Mouse (Mus musculus) heart, adult 2 months (tissue): ENCODE data around the gene Fam214b. TPM values are rescaled to one million over a fixed set of nuclear protein-coding genes. Genes with fewer than 3 reads are reported as not detected.

ENCODE experiments used
- DNase-seq, 2 experiments: peaks; one replicate each; pipeline ENCODE4 v3.0.0; 2021
- H3K27ac ChIP-seq: fragments of 200-600 bp; 2 replicates; pipeline ENCODE4 v1.8.1; 2022
- H3K27me3 ChIP-seq: fragments of 200-500 bp; 2 replicates; pipeline ENCODE4 v1.6.1; 2012; ENCODE audit warnings: mild to moderate bottlenecking, low read length, inconsistent platforms, mixed read lengths; ENCODE audit not compliant: control insufficient read depth, insufficient read depth
- H3K36me3 ChIP-seq: fragments of 200-500 bp; 2 replicates; pipeline ENCODE4 v1.6.1; 2012; ENCODE audit warnings: low read length, inconsistent platforms; ENCODE audit not compliant: control insufficient read depth, insufficient read depth
- H3K4me1 ChIP-seq: fragments of 200-500 bp; 2 replicates; pipeline ENCODE4 v1.6.1; 2011; ENCODE audit warnings: low read length; ENCODE audit not compliant: control insufficient read depth, insufficient read depth
- H3K4me3 ChIP-seq: fragments of 200-600 bp; 2 replicates; pipeline ENCODE4 v1.8.1; 2022
- H3K79me2 ChIP-seq: fragments of 200-500 bp; replicated peaks from 2 replicates; pipeline ENCODE4 v1.6.1; 2012; ENCODE audit warnings: mild to moderate bottlenecking, inconsistent platforms, low read length, moderate library complexity, mixed read lengths; ENCODE audit not compliant: control insufficient read depth, insufficient read depth
- H3K9ac ChIP-seq: fragments of 200-500 bp; 2 replicates; pipeline ENCODE4 v1.6.1; 2012; ENCODE audit warnings: low read depth, mild to moderate bottlenecking, control low read depth, inconsistent platforms, low read length, mixed read lengths
- CTCF ChIP-seq: fragments of 200-600 bp; IDR thresholded peaks from 2 replicates; pipeline ENCODE4 v1.8.1; 2022; ENCODE audit warnings: antibody characterized with exemption, mild to moderate bottlenecking, moderate library complexity
- EP300 ChIP-seq: fragments of 200-500 bp; IDR thresholded peaks from 2 replicates; pipeline ENCODE4 v1.6.1; 2011; ENCODE audit warnings: low read depth, low read length, control low read depth; ENCODE audit not compliant: insufficient read depth
- POLR2A ChIP-seq: fragments of 200-500 bp; IDR thresholded peaks from 2 replicates; pipeline ENCODE4 v1.6.1; 2011; ENCODE audit warnings: mild to moderate bottlenecking, low read depth, low read length, control low read depth; ENCODE audit not compliant: insufficient read depth
- WGBS: fragments of 180-500 bp; shearing (Covaris S2); methylation state at CpG from one replicate; pipeline ENCODE4 v1.1.7; 2018; 5-methylcytosine and 5-hydroxymethylcytosine counted together
- intact Hi-C: fragments of 180-260 bp; cut with DNase I; formaldehyde crosslinking; loops from one replicate; pipeline ENCODE4 v1.15.1; 2025
- long read RNA-seq: library from polyadenylated mRNA; stranded (forward); transcript quantifications from one replicate; pipeline ENCODE4 v2.0.0, GENCODE M21; 2021
- polyA plus RNA-seq: library from polyadenylated mRNA; depleted of rRNA; stranded (reverse); fragments of >200 nt; gene quantifications from 2 replicates; pipeline ENCODE4 v1.2.3, GENCODE M21; 2012; rRNA removed
- total RNA-seq, 2 experiments: library from RNA; stranded (reverse); gene quantifications; 2 replicates each; pipeline ENCODE4 v1.2.3; 2021

The Fam214b gene
- total RNA-seq (10 to 100 TPM; 26.3 to 33.1 TPM), polyA plus RNA-seq (19.6 and 21.3 TPM in 2 replicates)
- long read RNA-seq, partial matches to known transcripts: 6 of 22 reads
- long read RNA-seq, other reads (novel, unspliced or antisense): 6 of 22 reads

DNA sequence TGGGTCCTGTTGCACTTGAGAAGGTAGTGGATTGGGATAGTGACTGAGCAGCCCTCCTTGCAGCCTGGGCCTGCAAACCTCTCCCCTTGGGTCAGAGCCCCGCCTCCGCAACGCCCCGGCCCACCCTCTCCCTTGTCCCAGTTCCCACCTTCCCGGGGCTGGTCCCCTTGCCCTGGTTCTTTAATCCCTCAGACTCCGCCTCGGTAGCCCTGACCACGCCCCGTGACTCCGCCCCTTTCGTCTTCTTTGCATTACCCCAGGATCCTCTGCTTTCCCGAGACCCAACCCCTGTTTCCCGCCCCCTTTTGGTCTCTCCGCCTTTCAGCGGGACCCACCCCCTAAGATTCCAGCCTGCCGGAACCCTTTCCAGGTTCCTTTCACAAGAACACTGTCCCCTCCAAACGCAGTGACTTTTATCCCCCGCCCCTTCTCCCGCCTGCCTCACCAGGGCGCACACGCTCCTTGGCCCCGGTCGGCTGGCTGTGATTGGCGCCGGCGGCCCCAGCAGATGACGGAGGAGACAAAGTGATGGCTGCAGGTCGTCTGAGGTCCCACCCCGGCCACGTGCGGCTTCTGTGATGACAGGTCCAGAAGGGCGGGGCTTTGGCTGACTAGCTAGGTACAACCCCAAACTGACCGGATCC lies at the start of gene Fam214b:
Gene Fam214b, minus strand, starts transcription at position 562 of the 644 bp plus-strand sequence.
- Histone ChIP-seq H3K79me2 (no peaks in the 10 kb centered on the region), H3K36me3 (no peaks in the 10 kb centered on the region), H3K9ac (peak within 1 kb of the TSS; percentile 60), H3K27me3 (no peaks in the 10 kb centered on the region), H3K4me3 (peak within 1 kb of the TSS; percentile 71), H3K4me1 (peaks cover 5% of the 10 kb centered on the region), H3K27ac (peak within 1 kb of the TSS; percentile 79)
- TF ChIP-seq EP300 (peak; percentile 75), POLR2A (peak; percentile 63), CTCF (no peak)
- 1% methylated on average over 33 of the region's 33 CpGs for WGBS
- intact Hi-C loops: loop anchor here (2.0 to 10.0 kb wide), 3 partner anchors 199 to 377 kb away; no protein-coding TSS in a partner anchor
- DNase-seq: peak; percentile 98 to 99

DNA sequence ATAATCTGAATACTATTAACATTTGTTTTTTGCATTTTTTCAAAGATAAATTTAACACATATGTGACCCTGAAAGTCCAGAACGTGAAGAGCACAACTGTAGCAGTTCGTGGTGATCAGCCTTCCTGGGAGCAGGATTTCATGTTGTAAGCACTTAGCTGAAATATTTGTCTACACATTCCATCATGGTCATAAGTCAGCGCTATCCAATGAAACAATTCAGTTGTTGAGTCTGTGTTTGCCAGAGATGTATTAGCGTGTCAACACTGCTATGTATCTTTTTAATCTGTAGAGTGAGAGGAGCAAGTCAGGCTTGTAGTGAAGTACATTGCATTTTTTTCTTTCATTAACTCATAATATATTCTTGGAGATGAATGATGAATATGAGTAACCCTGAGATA lies 45.2 kb upstream of the Fam214b start:
- H3K27me3 ChIP-seq: no peaks in the 10 kb centered on the region
- no peak for DNase-seq
- no peaks in the 10 kb centered on the region for H3K4me1 ChIP-seq
- intact Hi-C loops: no loop called here
- WGBS: 58% methylated on average over 4 of the region's 4 CpGs
- H3K27ac ChIP-seq: no peak overlapping the region
- no peaks in the 10 kb centered on the region for H3K79me2 ChIP-seq
- H3K4me3 ChIP-seq: no peak overlapping the region
- H3K9ac ChIP-seq: no peak overlapping the region
- H3K36me3 ChIP-seq: no peaks in the 10 kb centered on the region
- TF ChIP-seq POLR2A: no peak
- TF ChIP-seq CTCF: no peak
- no peak for TF ChIP-seq EP300

DNA sequence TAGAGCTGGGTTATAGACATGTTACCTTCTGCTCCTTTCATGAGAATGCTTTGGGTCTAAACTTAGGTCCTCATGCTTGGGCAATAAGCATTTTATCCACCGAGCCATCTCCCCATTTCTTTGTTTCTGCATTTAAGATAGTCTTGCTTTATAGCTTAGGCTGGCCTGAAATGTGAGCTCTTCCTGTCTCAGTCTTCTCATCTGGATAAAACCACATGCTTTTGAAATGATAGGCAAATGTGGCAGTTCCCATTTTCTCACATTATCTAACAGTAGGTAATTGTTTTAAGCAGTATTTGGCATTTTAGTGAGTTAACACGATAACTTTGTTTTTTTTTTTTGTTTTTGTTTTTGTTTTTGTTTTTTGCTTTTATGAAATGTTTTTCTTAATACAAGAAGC lies 43.9 kb upstream of the Fam214b start:
- H3K4me3 ChIP-seq: no peak overlapping the region
- no peaks in the 10 kb centered on the region for H3K79me2 ChIP-seq
- H3K27me3 ChIP-seq: no peaks in the 10 kb centered on the region
- intact Hi-C loops: no loop called here
- H3K36me3 ChIP-seq: no peaks in the 10 kb centered on the region
- H3K4me1 ChIP-seq: no peaks in the 10 kb centered on the region
- H3K27ac ChIP-seq: no peak overlapping the region
- H3K9ac ChIP-seq: no peak overlapping the region
- WGBS: 71% methylated on average over 2 of the region's 2 CpGs
- TF ChIP-seq POLR2A: no peak
- TF ChIP-seq CTCF: no peak
- TF ChIP-seq EP300: no peak
- DNase-seq: no peak

DNA sequence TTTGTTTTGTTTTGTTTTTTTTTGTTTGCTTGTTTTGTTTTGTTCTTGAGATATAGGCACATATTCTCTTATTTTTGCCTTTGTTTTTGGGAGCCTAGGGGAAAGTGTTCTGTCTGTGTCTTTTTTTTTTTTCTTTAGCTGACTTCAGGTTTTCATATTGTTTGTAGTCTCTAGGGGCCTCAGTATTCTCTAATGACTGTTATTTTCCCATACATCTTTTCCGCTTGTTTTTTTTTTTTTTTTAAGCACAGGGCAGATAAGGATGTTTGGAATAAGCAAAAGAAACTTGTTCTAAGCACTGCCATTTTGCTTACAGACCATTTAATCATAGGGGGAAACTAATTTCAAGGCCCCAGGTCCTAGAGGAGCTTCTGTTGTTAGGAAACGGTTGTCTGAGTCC lies 36.4 kb upstream of the Fam214b start:
- H3K4me3 ChIP-seq: no peak overlapping the region
- WGBS: 44% methylated on average over 2 of the region's 2 CpGs
- H3K4me1 ChIP-seq: no peaks in the 10 kb centered on the region
- no peak for DNase-seq
- H3K27me3 ChIP-seq: no peaks in the 10 kb centered on the region
- H3K27ac ChIP-seq: no peak overlapping the region
- TF ChIP-seq POLR2A: no peak
- no peaks in the 10 kb centered on the region for H3K79me2 ChIP-seq
- intact Hi-C loops: no loop called here
- H3K9ac ChIP-seq: no peak overlapping the region
- H3K36me3 ChIP-seq: no peaks in the 10 kb centered on the region

DNA sequence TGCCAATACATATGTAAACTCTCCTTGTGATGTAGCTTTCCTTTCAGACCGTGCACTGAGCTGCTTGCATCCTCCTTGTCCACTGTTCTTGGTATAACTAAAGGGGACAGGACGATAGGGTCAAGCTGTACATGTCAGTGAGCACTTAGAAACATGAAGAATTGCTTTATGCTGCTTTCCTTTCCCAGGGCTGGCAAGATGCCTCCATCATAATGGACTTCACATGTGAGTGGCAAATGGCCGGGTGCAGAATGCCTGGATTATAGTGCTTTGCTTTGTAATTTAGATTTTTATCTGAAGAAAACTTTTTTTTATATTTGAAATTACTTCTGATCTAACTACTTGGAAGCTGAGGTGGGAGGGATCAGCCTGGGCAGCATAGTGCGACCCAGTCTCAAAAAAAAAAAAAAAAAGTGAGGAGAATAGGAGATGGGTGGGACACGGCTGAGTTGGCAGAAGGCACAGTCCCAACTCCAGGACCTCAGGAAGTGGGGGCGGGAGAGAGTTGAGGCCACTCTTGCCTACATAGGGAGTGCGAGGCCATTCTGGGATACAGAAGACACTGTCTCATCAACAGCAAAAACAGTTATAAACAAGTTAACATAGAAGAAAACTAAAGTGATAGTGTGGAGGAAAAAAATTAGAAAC lies 32.2 kb upstream of the Fam214b start:
- 36% methylated on average over 7 of the region's 7 CpGs for WGBS
- no peak overlapping the region for H3K27ac ChIP-seq
- H3K9ac ChIP-seq: no peak overlapping the region
- H3K4me1 ChIP-seq: no peaks in the 10 kb centered on the region
- DNase-seq: no peak
- TF ChIP-seq CTCF (no peak), POLR2A (no peak), EP300 (no peak)
- no peaks in the 10 kb centered on the region for H3K27me3 ChIP-seq
- intact Hi-C loops: no loop called here
- H3K4me3 ChIP-seq: no peak overlapping the region
- H3K79me2 ChIP-seq: no peaks in the 10 kb centered on the region
- H3K36me3 ChIP-seq: no peaks in the 10 kb centered on the region

DNA sequence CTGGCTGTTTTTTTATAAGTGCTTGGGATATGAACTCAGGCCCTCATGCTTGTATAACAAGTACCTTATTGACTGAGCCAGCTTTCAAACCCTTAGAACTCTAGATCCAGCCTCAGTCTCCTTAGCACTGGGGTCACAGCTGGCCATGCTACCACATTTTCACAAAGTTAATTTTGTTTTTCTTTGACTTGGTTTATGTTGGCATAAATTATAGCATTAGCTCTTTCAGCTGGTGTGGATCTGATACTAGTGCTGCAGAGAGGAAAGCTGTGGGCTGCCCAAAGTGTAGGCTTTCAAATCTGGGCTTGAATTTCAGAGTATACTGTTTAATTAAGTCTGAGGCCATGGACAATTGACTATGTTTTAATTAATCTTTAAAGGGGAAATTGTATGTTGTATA lies 28.9 kb upstream of the Fam214b start:
- DNase-seq: no peak
- Histone ChIP-seq H3K9ac (no peak overlapping the region), H3K79me2 (no peaks in the 10 kb centered on the region), H3K27me3 (no peaks in the 10 kb centered on the region), H3K36me3 (no peaks in the 10 kb centered on the region), H3K27ac (no peak overlapping the region), H3K4me1 (no peaks in the 10 kb centered on the region), H3K4me3 (no peak overlapping the region)
- intact Hi-C loops: no loop called here
- TF ChIP-seq EP300 (no peak), CTCF (no peak), POLR2A (no peak)
